Comparison of ENCODE assay signal across 14 mouse cellular contexts in the genomic region with DNA sequence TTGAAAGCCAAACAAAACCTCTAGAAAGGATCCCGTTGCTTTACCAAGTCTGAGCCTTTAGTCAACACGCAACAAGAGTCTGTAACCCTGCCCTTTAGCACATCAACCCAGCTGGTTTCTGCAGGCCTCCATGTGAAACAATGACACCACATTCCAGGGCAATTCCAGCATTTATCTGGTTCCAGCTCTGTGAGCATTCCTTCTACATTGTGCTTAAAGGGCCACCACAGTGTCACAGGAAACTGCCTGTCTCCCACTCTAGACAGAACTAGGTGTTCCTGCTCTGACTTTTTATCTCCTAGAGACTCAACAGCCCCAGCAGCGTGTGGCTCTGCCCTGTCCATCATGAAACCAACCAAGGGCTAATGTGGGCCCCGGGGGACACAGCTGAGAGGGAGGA. TPM values are rescaled to one million over a fixed set of nuclear protein-coding genes. Genes with fewer than 3 reads are reported as not detected.
DNase-seq lines count a peak whose midpoint lies in the region; ATAC-seq and TF ChIP-seq lines count a peak whose summit lies in the region.
"Had no signal": no experiment of that assay in that cellular context is flagged by ENCODE, and none has a peak within 500 bp of the region (broad histone marks: within the 10 kb centered on the region; RNA-seq: fewer than 3 reads in every experiment).

No protein-coding gene starts in this region.

- no peak for TF ChIP-seq CTCF in lung, adult 2 months (IDR thresholded peaks at IDR 0.05; ENCODE audit: insufficient read depth, low read length)
- no peak for TF ChIP-seq CTCF in lung, postnatal 0 days (IDR thresholded peaks at IDR 0.05)

- H3K27me3 ChIP-seq in heart, embryonic 16.5 days (ENCODE audit: control insufficient read depth, insufficient read depth, low read length), result no peaks in the 10 kb centered on the region
- H3K27me3 ChIP-seq in lung, embryonic 15.5 days, result no peaks in the 10 kb centered on the region
- H3K27me3 ChIP-seq in lung, postnatal 0 days (replicated peaks; ENCODE audit: insufficient read depth, low read length), result no peaks in the 10 kb centered on the region
- H3K27me3 ChIP-seq: embryonic facial prominence, embryonic 13.5 days had no signal

- DNase-seq in heart, postnatal 25 days (ENCODE audit: low spot score), result no peak
- no peak for DNase-seq in lung, adult 2 months
- peak; percentile 42 for DNase-seq in embryo, embryonic 10.5 days (ENCODE audit: low spot score)
- DNase-seq in lung, postnatal 0 days (ENCODE audit: low spot score), result peak; percentile 87
- DNase-seq in T-cell, adult 2 months (ENCODE audit: low spot score), result no peak
- DNase-seq in gastrocnemius, postnatal 10 days, result no peak
- DNase-seq: forebrain, postnatal 0 days; thymus, adult 2 months had no signal

- H3K4me3 ChIP-seq in heart, embryonic 16.5 days (ENCODE audit: low read length), result no peak overlapping the region
- no peak overlapping the region for H3K4me3 ChIP-seq in lung, embryonic 15.5 days
- no peak overlapping the region for H3K4me3 ChIP-seq in lung, adult 2 months (replicated peaks; ENCODE audit: extremely low read depth, low read depth, low read length)
- H3K4me3 ChIP-seq in lung, postnatal 0 days (ENCODE audit: low read depth, low read length), result no peak overlapping the region
- H3K4me3 ChIP-seq: embryonic facial prominence, embryonic 13.5 days; layer of hippocampus, adult 2 months; limb, embryonic 12.5 days had no signal

- H3K9me3 ChIP-seq in heart, embryonic 16.5 days (replicated peaks; ENCODE audit: control insufficient read depth, low read length), result no peaks in the 10 kb centered on the region
- H3K9me3 ChIP-seq in lung, embryonic 15.5 days, result no peaks in the 10 kb centered on the region
- H3K9me3 ChIP-seq in lung, postnatal 0 days (ENCODE audit: low read length), result no peaks in the 10 kb centered on the region
- H3K9me3 ChIP-seq: embryonic facial prominence, embryonic 13.5 days; limb, embryonic 12.5 days had no signal

- H3K4me2 ChIP-seq in heart, embryonic 16.5 days (ENCODE audit: low read depth, low read length), result no peak overlapping the region
- no peak overlapping the region for H3K4me2 ChIP-seq in lung, embryonic 15.5 days
- H3K4me2 ChIP-seq in lung, postnatal 0 days (replicated peaks; ENCODE audit: low read depth, low read length), result no peak overlapping the region

- H3K4me1 ChIP-seq in heart, embryonic 16.5 days (ENCODE audit: control insufficient read depth, insufficient read depth, low read length), result peaks cover 12% of the 10 kb centered on the region
- peaks cover 28% of the 10 kb centered on the region for H3K4me1 ChIP-seq in lung, embryonic 15.5 days
- no peaks in the 10 kb centered on the region for H3K4me1 ChIP-seq in lung, adult 2 months (ENCODE audit: control insufficient read depth, insufficient read depth, low read length)
- H3K4me1 ChIP-seq in lung, postnatal 0 days (ENCODE audit: insufficient read depth, low read depth, low read length), result 0 out of 2 replicates have a peak, but pooled peaks cover 3% of the 10 kb centered on the region

- no peaks in the 10 kb centered on the region for H3K36me3 ChIP-seq in heart, embryonic 16.5 days (ENCODE audit: control insufficient read depth, insufficient read depth)
- no peaks in the 10 kb centered on the region for H3K36me3 ChIP-seq in lung, embryonic 15.5 days
- H3K36me3 ChIP-seq in lung, postnatal 0 days (ENCODE audit: insufficient read depth, low read length), result no peaks in the 10 kb centered on the region
- H3K36me3 ChIP-seq: embryonic facial prominence, embryonic 13.5 days; limb, embryonic 12.5 days had no signal

- peak; percentile 42; the same call in 1 of the 2 replicates for ATAC-seq in heart, embryonic 16.5 days (replicated peaks; ENCODE audit: extremely low read depth, insufficient read depth, low FRiP score)
- 0 out of 2 replicates have a peak, but pooled peaks have one; percentile 5 for ATAC-seq in lung, embryonic 15.5 days (ENCODE audit: borderline replicate concordance, extremely low read depth, low FRiP score, low TSS enrichment)
- peak; percentile 55 for ATAC-seq in lung, postnatal 0 days

- intact Hi-C loops in heart, postnatal 25 days (cut with DNase I), result no loop called here

- peak; percentile 43; the same call in 1 of the 2 replicates for TF ChIP-seq EP300 in lung, postnatal 0 days (IDR thresholded peaks at IDR 0.05)

- H3K9ac ChIP-seq in heart, embryonic 16.5 days (ENCODE audit: low read length), result no peak overlapping the region
- H3K9ac ChIP-seq in lung, embryonic 15.5 days, result no peak overlapping the region
- no peak overlapping the region for H3K9ac ChIP-seq in lung, postnatal 0 days (replicated peaks; ENCODE audit: low read depth)
- H3K9ac ChIP-seq: embryonic facial prominence, embryonic 13.5 days; forebrain, postnatal 0 days; limb, embryonic 12.5 days had no signal

- WGBS in heart, embryonic 16.5 days, result 20% methylated on average over 4 of the region's 4 CpGs
- 7% methylated on average over 4 of the region's 4 CpGs for WGBS in lung, embryonic 15.5 days
- 17% methylated on average over 4 of the region's 4 CpGs for WGBS in lung, adult 2 months
- WGBS in lung, postnatal 0 days, result 18% methylated on average over 4 of the region's 4 CpGs

- no peak for TF ChIP-seq POLR2A in lung, adult 2 months (IDR thresholded peaks at IDR 0.05; ENCODE audit: borderline replicate concordance, extremely low read depth, low read depth, low read length)

- H3K27ac ChIP-seq in heart, embryonic 16.5 days (ENCODE audit: low read length), result no peak overlapping the region
- H3K27ac ChIP-seq in lung, embryonic 15.5 days, result peak overlapping the region; percentile 91
- H3K27ac ChIP-seq in lung, postnatal 0 days (ENCODE audit: low read length), result peak overlapping the region; percentile 80
- H3K27ac ChIP-seq: embryonic facial prominence, embryonic 13.5 days; layer of hippocampus, adult 2 months; limb, embryonic 12.5 days had no signal

RNA-seq across cellular contexts. Expression of a gene that starts 19.7 kb away (rescaled TPM):
- polyA plus RNA-seq in heart, embryonic 16.5 days (2015; fragmentation: Nextera tagmentation; extraction: Ambion mirVana), result 1.0 TPM in 2 replicates
- total RNA-seq in heart, postnatal 25 days (2021), result under 1 TPM; 0.45 to 0.47 TPM
- polyA plus RNA-seq in lung, embryonic 15.5 days (2015; fragmentation: Nextera tagmentation; extraction: Ambion mirVana), result 5.5 and 6.7 TPM in 2 replicates
- polyA plus RNA-seq in lung, adult 2 months (2012; rRNA removed), result 3.4 and 7.6 TPM in 2 replicates
- polyA plus RNA-seq in lung, postnatal 0 days (2015; fragmentation: Nextera tagmentation; extraction: Ambion mirVana), result 9.3 and 11.9 TPM in 2 replicates
- total RNA-seq in gastrocnemius, postnatal 10 days (2021), result under 1 TPM; 0.26 to 0.41 TPM

RNA-seq across cellular contexts. Expression of a gene that starts 27.1 kb away (rescaled TPM):
- polyA plus RNA-seq in heart, embryonic 16.5 days (2015; fragmentation: Nextera tagmentation; extraction: Ambion mirVana), result 53.2 and 60.5 TPM in 2 replicates
- 10 to 100 TPM; 28.0 to 28.5 TPM for total RNA-seq in heart, postnatal 25 days (2021)
- 73.0 and 79.0 TPM in 2 replicates for polyA plus RNA-seq in lung, embryonic 15.5 days (2015; fragmentation: Nextera tagmentation; extraction: Ambion mirVana)
- polyA plus RNA-seq in lung, adult 2 months (2012; rRNA removed), result 34.1 and 47.6 TPM in 2 replicates
- polyA plus RNA-seq in lung, postnatal 0 days (2015; fragmentation: Nextera tagmentation; extraction: Ambion mirVana), result 73.4 and 74.2 TPM in 2 replicates
- total RNA-seq in gastrocnemius, postnatal 10 days (2021), result 10 to 100 TPM; 34.9 to 40.9 TPM

RNA-seq across cellular contexts. Expression of a gene that starts 42.8 kb away (rescaled TPM):
- 24.5 and 32.2 TPM in 2 replicates for polyA plus RNA-seq in heart, embryonic 16.5 days (2015; fragmentation: Nextera tagmentation; extraction: Ambion mirVana)
- total RNA-seq in heart, postnatal 25 days (2021), result 10 to 100 TPM; 15.7 to 16.8 TPM
- polyA plus RNA-seq in lung, embryonic 15.5 days (2015; fragmentation: Nextera tagmentation; extraction: Ambion mirVana), result 43.2 and 43.4 TPM in 2 replicates
- 22.4 and 23.1 TPM in 2 replicates for polyA plus RNA-seq in lung, adult 2 months (2012; rRNA removed)
- polyA plus RNA-seq in lung, postnatal 0 days (2015; fragmentation: Nextera tagmentation; extraction: Ambion mirVana), result 16.8 and 19.4 TPM in 2 replicates
- total RNA-seq in gastrocnemius, postnatal 10 days (2021), result 10 to 100 TPM; 15.8 to 22.2 TPM

RNA-seq across cellular contexts. Expression of a gene that starts 42.9 kb away (rescaled TPM):
- polyA plus RNA-seq in heart, embryonic 16.5 days (2015; fragmentation: Nextera tagmentation; extraction: Ambion mirVana), result 88.1 and 92.4 TPM in 2 replicates
- total RNA-seq in heart, postnatal 25 days (2021), result under 1 TPM; 0.83 to 0.89 TPM
- polyA plus RNA-seq in lung, embryonic 15.5 days (2015; fragmentation: Nextera tagmentation; extraction: Ambion mirVana), result 130 and 138 TPM in 2 replicates
- 1.0 and 2.0 TPM in 2 replicates for polyA plus RNA-seq in lung, adult 2 months (2012; rRNA removed)
- 6.3 and 7.9 TPM in 2 replicates for polyA plus RNA-seq in lung, postnatal 0 days (2015; fragmentation: Nextera tagmentation; extraction: Ambion mirVana)
- 1 to 10 TPM; 6.0 to 7.0 TPM for total RNA-seq in gastrocnemius, postnatal 10 days (2021)

RNA-seq across cellular contexts. Expression of a gene that starts 45.1 kb away (rescaled TPM):
- 1.3 and 1.4 TPM in 2 replicates for polyA plus RNA-seq in heart, embryonic 16.5 days (2015; fragmentation: Nextera tagmentation; extraction: Ambion mirVana)
- not detected for total RNA-seq in heart, postnatal 25 days (2021)
- polyA plus RNA-seq in lung, embryonic 15.5 days (2015; fragmentation: Nextera tagmentation; extraction: Ambion mirVana), result 1.5 and 1.7 TPM in 2 replicates
- 0.06 TPM in 1 of 2 replicates, not detected in the other for polyA plus RNA-seq in lung, adult 2 months (2012; rRNA removed)
- polyA plus RNA-seq in lung, postnatal 0 days (2015; fragmentation: Nextera tagmentation; extraction: Ambion mirVana), result 0.58 and 0.64 TPM in 2 replicates
- total RNA-seq in gastrocnemius, postnatal 10 days (2021), result not detected
- total RNA-seq: forebrain, postnatal 0 days; layer of hippocampus, adult 2 months had no signal
- polyA plus RNA-seq: spleen, adult 2 months; thymus, adult 2 months had no signal

Comparison
In these comparisons a context has a peak if more than half of its experiments do, and no peak if none do; other contexts are left out.
1. DNase-seq: peak in embryo, embryonic 10.5 days (single experiment) and lung, postnatal 0 days (single experiment); none in heart, postnatal 25 days (single experiment), lung, adult 2 months (single experiment), T-cell, adult 2 months (single experiment) and gastrocnemius, postnatal 10 days (single experiment).
2. ATAC-seq: peak in every context shown above with its lines; median percentile 55 in lung, postnatal 0 days; 42 in heart, embryonic 16.5 days; 5 in lung, embryonic 15.5 days.